Mouse (Mus musculus) cerebellum, adult 11 months (tissue): ENCODE measurements around the gene H2-M10.2.
"Not testable (repeated sequence)": the region's sequence is repeated elsewhere in the genome, so short reads cannot be mapped to it uniquely, and the experiment has no call there.

ENCODE experiments used
- DNase-seq: peaks from one replicate; pipeline ENCODE4 v3.0.0; 2022

H2-M10.2 gene

DNA sequence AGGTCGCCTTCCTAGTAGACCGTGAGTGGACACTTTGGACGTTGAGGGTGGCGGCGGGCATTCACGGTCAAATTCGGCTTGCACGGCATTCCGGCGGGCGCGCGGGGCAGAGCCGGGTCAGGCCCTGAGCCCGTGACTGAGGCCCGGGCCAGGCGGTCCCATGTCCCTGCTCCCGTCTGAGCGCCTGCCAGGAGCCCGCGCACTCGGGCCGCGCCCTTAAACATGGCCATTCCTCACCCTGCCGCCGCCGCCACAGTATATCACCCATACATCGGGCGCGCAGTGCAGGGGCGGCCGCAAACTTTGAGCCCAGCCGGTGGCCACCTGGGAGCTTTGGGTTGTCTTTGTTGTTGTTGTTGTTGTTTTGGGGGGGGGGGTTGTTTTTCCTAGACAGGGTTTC lies 37.4 kb downstream of the H2-M10.2 start:
- no peak for DNase-seq

DNA sequence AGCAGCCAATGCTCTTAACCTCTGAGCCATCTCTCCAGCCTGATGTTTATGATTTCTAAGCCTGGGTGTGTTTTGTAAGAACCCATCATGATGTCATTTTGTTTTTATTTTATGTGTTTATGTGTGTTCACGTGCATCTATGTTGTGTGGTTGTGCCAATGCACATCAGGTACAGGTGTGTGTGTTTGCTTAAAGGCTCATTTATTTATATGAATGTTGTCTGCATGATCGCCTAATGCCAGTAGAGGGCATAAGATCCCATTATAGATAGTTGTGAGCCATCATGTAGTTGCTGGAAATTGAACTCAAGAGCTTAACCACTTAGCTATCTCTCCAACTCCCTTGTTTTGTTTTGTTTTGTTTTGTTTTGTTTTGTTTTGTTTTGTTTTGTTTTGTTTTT lies 40.5 kb downstream of the H2-M10.2 start:
- no peak for DNase-seq

DNA sequence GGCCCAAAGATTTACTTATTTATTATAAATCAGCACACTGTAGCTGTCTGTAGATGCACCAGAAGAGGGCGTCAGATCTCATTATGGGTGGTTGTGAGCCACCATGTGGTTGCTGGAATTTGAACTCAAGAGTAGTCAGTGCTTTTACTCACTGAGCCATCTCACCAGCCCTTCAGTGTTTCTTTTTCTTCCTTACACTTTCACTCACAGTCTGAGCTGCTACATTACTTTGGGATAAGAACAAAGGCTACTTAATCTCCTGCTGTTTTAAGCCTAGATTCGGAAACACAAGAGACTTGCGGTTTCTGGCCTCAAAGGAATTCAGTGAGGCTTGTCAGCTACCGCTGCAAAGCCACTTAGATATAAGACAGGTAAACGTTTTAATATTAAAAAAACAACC lies 42.3 kb downstream of the H2-M10.2 start:
- no peak for DNase-seq

DNA sequence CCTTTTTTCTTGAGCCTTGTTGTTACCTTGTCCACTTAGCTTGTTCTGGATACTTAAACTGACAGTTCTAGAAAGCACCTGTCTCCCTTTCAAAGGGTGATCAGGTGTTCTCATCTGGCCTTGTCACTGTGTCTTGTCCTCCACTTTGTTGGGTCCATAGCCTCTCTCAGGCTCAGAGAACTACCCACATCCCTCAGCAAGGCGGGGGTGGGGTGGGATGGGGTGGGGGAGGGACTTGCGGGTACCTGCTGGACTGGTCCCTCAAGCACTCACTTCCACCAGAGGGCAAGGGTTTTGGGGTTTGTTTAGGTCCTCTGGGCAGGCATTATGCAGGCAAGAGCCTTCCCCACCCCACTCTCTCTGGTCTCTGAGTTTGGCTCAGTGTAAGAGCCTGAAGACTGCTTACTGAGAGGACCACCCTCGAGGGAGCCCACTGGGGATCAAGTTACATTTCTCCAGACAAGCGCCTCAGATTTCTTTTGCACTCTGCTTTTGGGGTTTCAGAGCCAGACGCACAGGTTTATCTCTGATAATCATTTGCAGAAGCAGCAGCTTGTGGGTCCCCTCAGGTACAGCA lies 45.6 kb downstream of the H2-M10.2 start:
- no peak for DNase-seq

DNA sequence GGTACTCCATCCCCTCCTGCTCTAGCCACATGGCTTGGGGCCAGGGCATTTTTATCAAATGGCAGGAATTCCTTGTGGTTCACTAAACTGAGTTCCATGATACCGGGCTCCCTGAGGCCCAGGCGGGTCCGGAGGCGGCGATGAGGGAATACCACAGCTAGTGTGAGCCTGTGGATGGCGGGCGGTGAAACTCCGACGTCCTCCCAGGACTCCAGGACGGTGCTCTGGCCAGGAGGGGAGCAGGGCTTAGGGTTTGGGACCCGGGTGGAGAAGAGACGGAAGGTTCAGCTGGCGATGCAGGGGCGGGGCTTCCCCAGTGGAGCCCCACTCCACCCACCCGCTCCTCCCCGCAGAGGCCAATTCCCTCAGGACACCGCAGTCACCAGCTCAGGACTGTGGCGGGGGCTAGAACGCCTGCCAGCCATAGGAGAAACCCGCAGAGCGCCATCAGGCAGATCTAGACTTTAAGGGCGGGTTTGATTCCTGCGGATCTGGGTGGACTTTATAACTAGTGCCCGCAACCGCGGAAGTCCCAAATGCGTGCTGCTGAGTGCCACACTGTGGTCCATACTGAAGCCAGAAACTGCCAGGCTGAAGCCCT lies 48.9 kb downstream of the H2-M10.2 start:
- DNase-seq = no peak

DNA sequence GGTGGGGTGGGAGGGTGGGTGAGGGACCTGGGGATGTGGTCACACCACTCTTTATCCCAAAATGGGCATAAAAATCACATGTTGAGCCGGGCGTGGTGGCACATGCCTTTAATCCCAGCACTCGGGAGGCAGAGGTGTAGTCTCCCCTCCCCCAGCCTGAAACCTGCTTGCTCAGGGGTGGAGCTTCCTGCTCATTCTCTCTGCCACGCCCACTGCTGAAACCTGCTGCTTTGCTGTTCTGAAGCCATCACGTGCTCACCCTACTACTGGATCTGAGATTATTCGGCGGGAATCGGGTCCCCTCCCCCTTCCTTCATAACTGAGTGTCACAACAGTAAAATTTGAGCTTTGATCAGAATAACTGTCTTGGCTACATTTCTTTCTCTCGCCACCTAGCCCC lies 51.0 kb downstream of the H2-M10.2 start:
- DNase-seq = not testable (repeated sequence)
